Mouse (Mus musculus) kidney, embryonic 14.5 days (tissue): Measurements from ENCODE around the gene Stt3b. TPM values are rescaled to one million over a fixed set of nuclear protein-coding genes. Genes with fewer than 3 reads are reported as not detected.
"Not testable (repeated sequence)": the region's sequence is repeated elsewhere in the genome, so short reads cannot be mapped to it uniquely, and the experiment has no call there.

ENCODE experiments used
- ATAC-seq: fragments of 200-750 bp; cut with Nextera tagmentation; 2 replicates; pipeline ENCODE4 v1.8.0; 2017; ENCODE audit warnings: moderate number of reproducible peaks, mild to moderate bottlenecking, moderate TSS enrichment, moderate library complexity; ENCODE audit not compliant: low FRiP score, low TSS enrichment
- H3K27ac ChIP-seq: fragments of 300-500 bp; sonication (generic); 2 replicates; pipeline ENCODE4 v1.5.1; 2014; ENCODE audit warnings: low read depth, mild to moderate bottlenecking, low read length, moderate library complexity, mixed read lengths
- H3K27me3 ChIP-seq: fragments of 300-500 bp; sonication (generic); 2 replicates; pipeline ENCODE4 v1.6.1; 2014; ENCODE audit warnings: mild to moderate bottlenecking, low read length; ENCODE audit not compliant: control insufficient read depth, insufficient read depth
- H3K36me3 ChIP-seq: fragments of 300-500 bp; sonication (generic); 2 replicates; pipeline ENCODE4 v1.6.1; 2014; ENCODE audit warnings: low read length, mixed read lengths; ENCODE audit not compliant: control insufficient read depth, insufficient read depth
- H3K4me1 ChIP-seq: fragments of 300-500 bp; sonication (generic); 2 replicates; pipeline ENCODE4 v1.6.1; 2014; ENCODE audit warnings: low read length, mixed read lengths; ENCODE audit not compliant: control insufficient read depth, insufficient read depth
- H3K4me2 ChIP-seq: fragments of 300-500 bp; sonication (generic); replicated peaks from 2 replicates; pipeline ENCODE4 v1.6.1; 2014; ENCODE audit warnings: low read depth, mild to moderate bottlenecking, low read length
- H3K4me3 ChIP-seq: fragments of 300-500 bp; sonication (generic); 2 replicates; pipeline ENCODE4 v1.5.1; 2014; ENCODE audit warnings: mild to moderate bottlenecking, low read length
- H3K9ac ChIP-seq: fragments of 300-500 bp; sonication (generic); 2 replicates; pipeline ENCODE4 v1.6.1; 2014; ENCODE audit warnings: low read depth, mild to moderate bottlenecking, low read length, moderate library complexity
- H3K9me3 ChIP-seq: fragments of 300-500 bp; sonication (generic); 2 replicates; pipeline ENCODE4 v1.6.1; 2016; ENCODE audit warnings: low read length; ENCODE audit not compliant: control insufficient read depth
- WGBS: fragments of 180-500 bp; shearing (Covaris S2); extraction: QIAGEN DNeasy Blood & Tissue Kit; methylation state at CpG from one replicate; pipeline ENCODE4 v1.1.7; 2014; 5-methylcytosine and 5-hydroxymethylcytosine counted together
- polyA plus RNA-seq: library from polyadenylated mRNA; unstranded; fragments of >200 nt; fragmentation: Nextera tagmentation; extraction: Ambion mirVana; gene quantifications from 2 replicates; pipeline ENCODE4 v1.2.1, GENCODE M21; 2014

The Stt3b gene
- polyA plus RNA-seq, 1 experiment from 2014 or later: 124 TPM

- Histone ChIP-seq H3K27me3 (no peaks in the 10 kb centered on the region), H3K4me2 (no peak overlapping the region), H3K4me3 (no peak overlapping the region), H3K4me1 (peaks cover 40% of the 10 kb centered on the region), H3K9ac (no peak overlapping the region), H3K27ac (no peak overlapping the region), H3K9me3 (no peaks in the 10 kb centered on the region), H3K36me3 (no peaks in the 10 kb centered on the region)
- 84% methylated on average over 6 of the region's 6 CpGs for WGBS
- ATAC-seq: no peak
Observed at GRCm38 (mm10) chr9:115287774-115288434, 22.3 kb downstream of the Stt3b start.

GRCm38 (mm10) chr9:115284385-115284784, 25.8 kb downstream of the Stt3b start:
- Histone ChIP-seq H3K27ac (no peak overlapping the region), H3K27me3 (no peaks in the 10 kb centered on the region), H3K4me1 (peaks cover 25% of the 10 kb centered on the region), H3K4me2 (no peak overlapping the region), H3K36me3 (peaks cover 11% of the 10 kb centered on the region), H3K9ac (no peak overlapping the region), H3K9me3 (no peaks in the 10 kb centered on the region), H3K4me3 (no peak overlapping the region)
- 37% methylated on average over 4 of the region's 4 CpGs for WGBS
- ATAC-seq: no peak

DNA sequence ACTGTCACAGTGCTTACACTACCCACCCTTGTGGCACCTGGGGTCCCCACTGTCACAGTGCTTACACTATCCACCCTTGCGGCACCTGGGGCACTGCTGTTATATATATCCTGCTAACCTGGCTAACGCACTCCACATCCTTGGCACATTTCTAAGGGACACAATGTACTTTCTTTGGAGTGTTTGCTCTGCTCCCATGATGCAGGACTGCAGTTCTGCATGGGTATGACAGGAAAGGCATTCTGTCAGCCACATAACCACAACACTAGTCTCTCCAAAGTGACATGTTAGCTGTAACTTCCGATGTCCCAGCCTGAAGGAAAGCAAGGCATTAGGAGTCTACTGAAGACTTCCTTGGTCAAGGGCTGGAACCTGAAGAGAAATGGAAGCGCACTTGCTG, 26.8 kb downstream of the Stt3b start:
- no peak overlapping the region for H3K9ac ChIP-seq
- peaks cover 25% of the 10 kb centered on the region for H3K4me1 ChIP-seq
- H3K4me2 ChIP-seq: no peak overlapping the region
- no peaks in the 10 kb centered on the region for H3K9me3 ChIP-seq
- no peaks in the 10 kb centered on the region for H3K27me3 ChIP-seq
- no peak overlapping the region for H3K4me3 ChIP-seq
- ATAC-seq: no peak
- H3K36me3 ChIP-seq: peaks cover 18% of the 10 kb centered on the region
- no peak overlapping the region for H3K27ac ChIP-seq
- WGBS: 94% methylated on average over 4 of the region's 4 CpGs

GRCm38 (mm10) chr9:115278641-115279040, 31.6 kb downstream of the Stt3b start:
- 88% methylated on average over 1 of the region's 1 CpGs for WGBS
- no peak overlapping the region for H3K4me3 ChIP-seq
- H3K27me3 ChIP-seq: no peaks in the 10 kb centered on the region
- H3K4me2 ChIP-seq: no peak overlapping the region
- peaks cover 41% of the 10 kb centered on the region for H3K36me3 ChIP-seq
- H3K9ac ChIP-seq: no peak overlapping the region
- no peak overlapping the region for H3K27ac ChIP-seq
- ATAC-seq: no peak
- no peaks in the 10 kb centered on the region for H3K9me3 ChIP-seq
- 0 out of 2 replicates have a peak, but pooled peaks cover 2% of the 10 kb centered on the region for H3K4me1 ChIP-seq

- Histone ChIP-seq H3K4me1 (no peaks in the 10 kb centered on the region), H3K27me3 (no peaks in the 10 kb centered on the region), H3K27ac (no peak overlapping the region), H3K36me3 (peaks cover 42% of the 10 kb centered on the region), H3K9ac (no peak overlapping the region), H3K4me2 (no peak overlapping the region), H3K9me3 (no peaks in the 10 kb centered on the region), H3K4me3 (no peak overlapping the region)
- WGBS: 90% methylated on average over 6 of the region's 6 CpGs
- no peak for ATAC-seq
Observed at GRCm38 (mm10) chr9:115274806-115275205, 35.4 kb downstream of the Stt3b start.

DNA sequence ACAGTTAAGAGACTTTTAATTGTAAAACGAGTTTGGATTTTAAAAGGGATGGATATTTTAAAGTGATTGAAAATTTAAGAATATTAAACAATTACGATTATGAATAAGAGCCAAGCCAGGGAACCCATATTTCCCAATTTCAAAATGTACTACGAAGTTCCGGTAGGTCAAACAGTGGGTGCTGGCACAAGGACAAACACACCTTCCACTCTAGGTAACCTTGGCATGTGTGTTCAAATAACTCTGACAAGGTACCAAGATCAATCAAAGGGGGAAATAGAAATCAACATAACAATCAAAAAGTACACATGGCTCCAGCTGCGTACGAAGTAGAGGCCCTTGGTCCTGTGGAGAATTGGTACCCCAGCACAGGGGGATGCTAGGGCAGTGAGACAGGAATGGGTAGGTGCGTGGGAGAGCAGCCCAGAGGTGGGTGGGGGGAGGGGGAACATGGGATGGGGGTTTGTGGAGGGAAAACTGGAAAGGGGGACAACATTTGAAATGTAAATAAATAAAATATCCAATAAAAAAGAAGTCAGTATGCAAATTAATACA, 37.0 kb downstream of the Stt3b start:
- H3K4me1 ChIP-seq: no peaks in the 10 kb centered on the region
- H3K27ac ChIP-seq: no peak overlapping the region
- H3K27me3 ChIP-seq: no peaks in the 10 kb centered on the region
- H3K9ac ChIP-seq: no peak overlapping the region
- H3K9me3 ChIP-seq: no peaks in the 10 kb centered on the region
- H3K4me3 ChIP-seq: no peak overlapping the region
- peaks cover 28% of the 10 kb centered on the region for H3K36me3 ChIP-seq
- ATAC-seq: no peak
- H3K4me2 ChIP-seq: no peak overlapping the region
- 93% methylated on average over 7 of the region's 7 CpGs for WGBS

DNA sequence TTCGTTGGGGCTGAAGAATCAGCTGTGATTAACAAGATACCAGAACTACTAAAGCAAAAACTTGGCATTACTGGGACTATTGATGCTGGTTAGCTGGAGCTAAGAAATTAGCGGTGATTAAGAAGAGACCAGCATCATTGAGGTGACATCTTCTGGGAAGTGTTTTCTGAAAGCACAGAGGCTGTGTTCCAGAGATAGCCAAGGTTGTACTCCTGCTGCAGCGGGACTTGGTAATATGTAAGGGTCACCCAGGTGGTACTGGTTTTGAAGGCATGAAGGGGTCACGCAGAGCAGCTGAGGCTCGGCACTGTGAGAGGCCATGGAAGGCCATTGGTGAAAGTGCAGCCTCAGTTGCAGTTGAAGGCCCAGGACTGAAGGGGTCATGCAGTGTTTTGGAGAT, 37.8 kb downstream of the Stt3b start:
- not testable (repeated sequence) for H3K9ac ChIP-seq, H3K27me3 ChIP-seq, ATAC-seq, H3K4me3 ChIP-seq, H3K9me3 ChIP-seq, H3K4me1 ChIP-seq, H3K27ac ChIP-seq, H3K4me2 ChIP-seq
- 98% methylated on average over 2 of the region's 5 CpGs for WGBS
- H3K36me3 ChIP-seq: peaks cover 27% of the 10 kb centered on the region

- Histone ChIP-seq H3K27ac (no peak overlapping the region), H3K36me3 (peaks cover 25% of the 10 kb centered on the region), H3K4me1 (no peaks in the 10 kb centered on the region), H3K4me2 (no peak overlapping the region), H3K9me3 (no peaks in the 10 kb centered on the region), H3K9ac (no peak overlapping the region), H3K4me3 (no peak overlapping the region), H3K27me3 (no peaks in the 10 kb centered on the region)
- WGBS: 91% methylated on average over 3 of the region's 3 CpGs
- no peak for ATAC-seq
Observed at GRCm38 (mm10) chr9:115271556-115271955, 38.7 kb downstream of the Stt3b start.

GRCm38 (mm10) chr9:115261896-115262295, 48.3 kb downstream of the Stt3b start:
- H3K4me3 ChIP-seq: no peak overlapping the region
- H3K9me3 ChIP-seq: no peaks in the 10 kb centered on the region
- no peaks in the 10 kb centered on the region for H3K27me3 ChIP-seq
- no peak for ATAC-seq
- peaks cover 27% of the 10 kb centered on the region for H3K36me3 ChIP-seq
- no peak overlapping the region for H3K4me2 ChIP-seq
- no peak overlapping the region for H3K27ac ChIP-seq
- H3K9ac ChIP-seq: no peak overlapping the region
- H3K4me1 ChIP-seq: peaks cover 3% of the 10 kb centered on the region; the same call in 1 of the 2 replicates
- WGBS: 55% methylated on average over 5 of the region's 5 CpGs
